Mouse (Mus musculus): ENCODE measurements around the gene Ggps1.
A peak's percentile ranks its signal among the peaks of the same experiment; 100 is the strongest.
"Not testable (repeated sequence)": the region's sequence is repeated elsewhere in the genome, so short reads cannot be mapped to it uniquely, and the experiment has no call there.

Ggps1 gene

GRCm38 (mm10) chr13:14038911-14039291, 24.4 kb downstream of the Ggps1 start:
- DNase-seq (ENCODE audit: low spot score in 2 of 2) = no peak

- no peak for DNase-seq (ENCODE audit: low spot score in 2 of 2)
These were observed 27.2 kb downstream of the Ggps1 start for GRCm38 (mm10) chr13:14035875-14036630.

- DNase-seq (ENCODE audit: low spot score in 2 of 2) = not testable (repeated sequence)
These were observed 27.9 kb downstream of the Ggps1 start for GRCm38 (mm10) chr13:14035352-14035751.

GRCm38 (mm10) chr13:14034073-14034348, 29.3 kb downstream of the Ggps1 start:
- DNase-seq (ENCODE audit: low spot score in 2 of 2) = no peak

- no peak for DNase-seq (ENCODE audit: low spot score in 2 of 2)
These were observed 29.8 kb downstream of the Ggps1 start for GRCm38 (mm10) chr13:14033309-14034072.

GRCm38 (mm10) chr13:14026154-14026820, 37.0 kb downstream of the Ggps1 start:
- DNase-seq (ENCODE audit: low spot score in 2 of 2) = no peak

GRCm38 (mm10) chr13:14025554-14025953, 37.7 kb downstream of the Ggps1 start:
- no peak for DNase-seq (ENCODE audit: low spot score in 2 of 2)

- DNase-seq (ENCODE audit: low spot score in 2 of 2) = not testable (repeated sequence)
These were observed 41.9 kb downstream of the Ggps1 start for GRCm38 (mm10) chr13:14021417-14021816.

- DNase-seq (ENCODE audit: low spot score in 2 of 2) = no peak
These were observed 44.4 kb downstream of the Ggps1 start for GRCm38 (mm10) chr13:14018852-14019251.

GRCm38 (mm10) chr13:14018283-14018682, 45.0 kb downstream of the Ggps1 start:
- no peak for DNase-seq (ENCODE audit: low spot score in 2 of 2)

- DNase-seq (ENCODE audit: low spot score in 2 of 2) = no peak
These were observed 47.7 kb downstream of the Ggps1 start for GRCm38 (mm10) chr13:14015609-14016008.

GRCm38 (mm10) chr13:14014540-14014939, 48.7 kb downstream of the Ggps1 start:
- no peak for DNase-seq (ENCODE audit: low spot score in 2 of 2)

- DNase-seq (ENCODE audit: low spot score in 2 of 2) = no peak
These were observed 49.3 kb downstream of the Ggps1 start for GRCm38 (mm10) chr13:14014001-14014400.

- no peak for DNase-seq (ENCODE audit: low spot score in 2 of 2)
These were observed 51.8 kb downstream of the Ggps1 start for GRCm38 (mm10) chr13:14011454-14011995.

GRCm38 (mm10) chr13:14006056-14006455, 57.2 kb downstream of the Ggps1 start:
- peak in 1 of 2 experiments; percentile 21 for DNase-seq (ENCODE audit: low spot score in 2 of 2)

- DNase-seq (ENCODE audit: low spot score in 2 of 2) = no peak
These were observed 58.3 kb downstream of the Ggps1 start for GRCm38 (mm10) chr13:14004999-14005398.

- no peak for DNase-seq (ENCODE audit: low spot score in 2 of 2)
These were observed 59.2 kb downstream of the Ggps1 start for GRCm38 (mm10) chr13:14004086-14004485.

GRCm38 (mm10) chr13:14002706-14003105, 60.6 kb downstream of the Ggps1 start:
- DNase-seq (ENCODE audit: low spot score in 2 of 2) = no peak

Measured in right cerebral cortex, postnatal 36 days (tissue).